ENCODE assay signal across 8 mouse cellular contexts in genomic region chr6:100882381-100883213, GRCm38 (mm10). TPM values are rescaled to one million over a fixed set of nuclear protein-coding genes. Genes with fewer than 3 reads are reported as not detected.
A peak's percentile ranks its signal among the peaks of the same experiment; 100 is the strongest.
DNase-seq lines count a peak whose midpoint lies in the region; ATAC-seq and TF ChIP-seq lines count a peak whose summit lies in the region.

No protein-coding gene starts in this region.

- no peak overlapping the region for H3K27ac ChIP-seq in bone marrow, adult 2 months (ENCODE audit: control insufficient read depth, insufficient read depth, low read depth, low read length, poor library complexity)
- H3K27ac ChIP-seq in heart, embryonic 14.5 days (replicated peaks in 1 of 2; ENCODE audit: control insufficient read depth in 1 of 2, insufficient read depth in 1 of 2, low read depth in 2 of 2, low read length in 2 of 2), result no peak overlapping the region
- no peak overlapping the region for H3K27ac ChIP-seq in liver, embryonic 13.5 days
- no peak overlapping the region for H3K27ac ChIP-seq in neural tube, embryonic 12.5 days

- no peaks in the 10 kb centered on the region for H3K36me3 ChIP-seq in heart, embryonic 14.5 days (ENCODE audit: control insufficient read depth, insufficient read depth, low read length)
- H3K36me3 ChIP-seq in liver, embryonic 13.5 days, result no peaks in the 10 kb centered on the region
- H3K36me3 ChIP-seq in neural tube, embryonic 12.5 days, result no peaks in the 10 kb centered on the region

- TF ChIP-seq POLR2A in bone marrow, adult 2 months (IDR thresholded peaks at IDR 0.05; ENCODE audit: borderline replicate concordance, control insufficient read depth, low read depth, low read length), result no peak

- H3K4me3 ChIP-seq in bone marrow, adult 2 months (replicated peaks; ENCODE audit: control insufficient read depth, low read depth, low read length), result no peak overlapping the region
- H3K4me3 ChIP-seq in heart, embryonic 14.5 days (ENCODE audit: control insufficient read depth in 1 of 2, insufficient read depth in 1 of 2, low read depth in 1 of 2, low read length in 2 of 2), result peak overlapping the region in 1 of 2 experiments; percentile 26; a peak in 2 of 4 replicates
- no peak overlapping the region; the same call in 1 of the 2 replicates for H3K4me3 ChIP-seq in liver, embryonic 13.5 days (replicated peaks)
- H3K4me3 ChIP-seq in neural tube, embryonic 12.5 days, result no peak overlapping the region

- peak overlapping the region; percentile 57 for H3K4me2 ChIP-seq in heart, embryonic 14.5 days (ENCODE audit: low read length)
- H3K4me2 ChIP-seq in liver, embryonic 13.5 days, result peak overlapping the region; percentile 38
- peak overlapping the region; percentile 32 for H3K4me2 ChIP-seq in neural tube, embryonic 12.5 days (replicated peaks)

- no peak for ATAC-seq in heart, embryonic 14.5 days (ENCODE audit: insufficient number of reproducible peaks, insufficient read depth, low FRiP score, low read depth)
- ATAC-seq in liver, embryonic 13.5 days (ENCODE audit: low read depth), result no peak; the same call in 1 of the 2 replicates
- ATAC-seq in neural tube, embryonic 12.5 days (ENCODE audit: low FRiP score, low read depth), result no peak

- peaks cover 9% of the 10 kb centered on the region; the same call in 1 of the 2 replicates for H3K27me3 ChIP-seq in heart, embryonic 14.5 days (ENCODE audit: control insufficient read depth, insufficient read depth, low read length)
- no peaks in the 10 kb centered on the region for H3K27me3 ChIP-seq in liver, embryonic 13.5 days
- H3K27me3 ChIP-seq in neural tube, embryonic 12.5 days (replicated peaks), result 0 out of 2 replicates have a peak, but pooled peaks cover 4% of the 10 kb centered on the region

- 20% methylated on average over 15 of the region's 15 CpGs for WGBS in bone marrow, adult 2 months
- WGBS in heart, embryonic 14.5 days, result 17% methylated on average over 15 of the region's 15 CpGs
- WGBS in liver, embryonic 13.5 days (ENCODE audit: insufficient replicate concordance), result 15% methylated on average over 15 of the region's 15 CpGs
- 14% methylated on average over 15 of the region's 15 CpGs for WGBS in neural tube, embryonic 12.5 days

- no peaks in the 10 kb centered on the region for H3K4me1 ChIP-seq in bone marrow, adult 2 months (ENCODE audit: control insufficient read depth, insufficient read depth, low read length)
- H3K4me1 ChIP-seq in heart, embryonic 14.5 days (ENCODE audit: control insufficient read depth in 2 of 2, insufficient read depth in 2 of 2, low read length in 2 of 2), result no peaks in the 10 kb centered on the region
- H3K4me1 ChIP-seq in liver, embryonic 13.5 days (replicated peaks), result 0 out of 2 replicates have a peak, but pooled peaks cover 4% of the 10 kb centered on the region
- H3K4me1 ChIP-seq in neural tube, embryonic 12.5 days, result no peaks in the 10 kb centered on the region; the same call in none of the 2 replicates

- DNase-seq in CD4-positive helper T cell, adult 2 months (ENCODE audit: low read depth, low spot score), result peak; percentile 46
- peak; percentile 3 for DNase-seq in fat pad, adult 2 months (ENCODE audit: extremely low read depth, low read depth, low spot score)
- peak; percentile 83 for DNase-seq in kidney, postnatal 14 days
- DNase-seq in liver, embryonic 13.5 days, result peak; percentile 20
- peak; percentile 46 for DNase-seq in testis, postnatal 14 days (ENCODE audit: low spot score)

- TF ChIP-seq CTCF in bone marrow, adult 2 months (IDR thresholded peaks at IDR 0.05; ENCODE audit: control insufficient read depth, insufficient read depth, low read length), result peak; percentile 70

- 0 out of 2 replicates have a peak overlapping the region, but pooled peaks have one; percentile 31 for H3K9ac ChIP-seq in heart, embryonic 14.5 days (ENCODE audit: low read length)
- H3K9ac ChIP-seq in liver, embryonic 13.5 days, result no peak overlapping the region
- no peak overlapping the region for H3K9ac ChIP-seq in neural tube, embryonic 12.5 days

- peaks cover 3% of the 10 kb centered on the region; the same call in 1 of the 2 replicates for H3K9me3 ChIP-seq in heart, embryonic 14.5 days (ENCODE audit: control insufficient read depth, low read length)
- no peaks in the 10 kb centered on the region for H3K9me3 ChIP-seq in liver, embryonic 13.5 days (replicated peaks)
- H3K9me3 ChIP-seq in neural tube, embryonic 12.5 days, result 0 out of 2 replicates have a peak, but pooled peaks cover 3% of the 10 kb centered on the region

RNA-seq across cellular contexts. Expression of gene Ppp4r2, which starts 49.2 kb away (rescaled TPM):
- polyA plus RNA-seq in bone marrow, adult 2 months (2011; ENCODE audit: insufficient read depth, insufficient read length, low replicate concordance, missing spikeins), result 25.5 and 33.5 TPM in 2 replicates
- polyA plus RNA-seq in heart, embryonic 14.5 days (2014; fragmentation: Nextera tagmentation; extraction: Ambion mirVana), result 21.1 and 24.1 TPM in 2 replicates
- 10.6 and 11.0 TPM in 2 replicates for polyA plus RNA-seq in liver, embryonic 13.5 days (2015; fragmentation: Nextera tagmentation; extraction: Ambion mirVana)
- polyA plus RNA-seq in neural tube, embryonic 12.5 days (2016; fragmentation: Nextera tagmentation; extraction: Ambion mirVana), result 23.9 and 25.2 TPM in 2 replicates

Comparison
In these comparisons a context has a peak if more than half of its experiments do, and no peak if none do; other contexts are left out.
1. DNase-seq: peak in every context shown above with its lines; median percentile 83 in kidney, postnatal 14 days; 46 in CD4-positive helper T cell, adult 2 months; 46 in testis, postnatal 14 days; 20 in liver, embryonic 13.5 days; 3 in fat pad, adult 2 months.